Mouse (Mus musculus) MEL (cell line): ENCODE results near the gene Plau. TPM values are rescaled to one million over a fixed set of nuclear protein-coding genes. Genes with fewer than 3 reads are reported as not detected.
A peak's percentile ranks its signal among the peaks of the same experiment; 100 is the strongest.

Experiments used
- DNase-seq: peaks from one replicate; pipeline ENCODE4 v3.0.0; 2011; ENCODE audit warnings: low read depth, low spot score
- H3K27ac ChIP-seq: 2 replicates; pipeline ENCODE4 v1.5.1; 2012; ENCODE audit warnings: low read depth, mild to moderate bottlenecking, control low read depth, low read length, moderate library complexity; ENCODE audit not compliant: control insufficient read depth
- H3K27me3 ChIP-seq, 2 experiments: fragments of 150-350 bp in 1 of 2; sonication (generic) in 1 of 2; 2 replicates each; pipeline ENCODE4 v1.6.1; 2012; ENCODE audit warnings: low read length in 2 of 2, mild to moderate bottlenecking in 2 of 2, improper control_type of control experiment in 1 of 2, moderate library complexity in 1 of 2; ENCODE audit not compliant: insufficient read depth in 2 of 2, control insufficient read depth in 1 of 2
- H3K36me3 ChIP-seq, 2 experiments: 2 replicates each; pipeline ENCODE4 v1.6.1; 2012 to 2014; ENCODE audit warnings: low read length in 2 of 2, improper control_type of control experiment in 1 of 2, inconsistent platforms in 1 of 2, mild to moderate bottlenecking in 1 of 2; ENCODE audit not compliant: insufficient read depth in 2 of 2, control insufficient read depth in 1 of 2
- H3K4me1 ChIP-seq, 2 experiments: fragments of 150-350 bp in 1 of 2; sonication (generic) in 1 of 2; 2 replicates each; pipeline ENCODE4 v1.6.1; 2012; ENCODE audit warnings: low read length in 2 of 2, improper control_type of control experiment in 1 of 2, mild to moderate bottlenecking in 1 of 2; ENCODE audit not compliant: insufficient read depth in 2 of 2, control insufficient read depth in 1 of 2
- H3K4me3 ChIP-seq, 2 experiments: fragments of 150-350 bp in 1 of 2; sonication (generic) in 1 of 2; 2 replicates each; pipeline ENCODE4 v1.5.1; 2012; ENCODE audit warnings: low read depth in 2 of 2, low read length in 2 of 2, mild to moderate bottlenecking in 2 of 2, moderate library complexity in 2 of 2, control low read depth in 1 of 2, improper control_type of control experiment in 1 of 2; ENCODE audit not compliant: control insufficient read depth in 1 of 2, insufficient read depth in 1 of 2
- H3K79me2 ChIP-seq: 2 replicates; pipeline ENCODE4 v1.6.1; 2012; ENCODE audit warnings: mild to moderate bottlenecking, low read length, moderate library complexity; ENCODE audit not compliant: control insufficient read depth, poor library complexity, insufficient read depth
- H3K9ac ChIP-seq: 2 replicates; pipeline ENCODE4 v1.6.1; 2012; ENCODE audit warnings: low read depth, mild to moderate bottlenecking, control low read depth, low read length, moderate library complexity; ENCODE audit not compliant: control insufficient read depth, poor library complexity, severe bottlenecking
- H3K9me3 ChIP-seq: fragments of 150-350 bp; sonication (generic); replicated peaks from 2 replicates; pipeline ENCODE4 v1.6.1; 2012; ENCODE audit warnings: mild to moderate bottlenecking, low read length, improper control_type of control experiment, moderate library complexity; ENCODE audit not compliant: insufficient read depth
- BHLHE40 ChIP-seq: IDR thresholded peaks from 2 replicates; pipeline ENCODE4 v1.6.1; 2012; ENCODE audit warnings: low read depth, mild to moderate bottlenecking, inconsistent platforms, low read length, improper control_type of control experiment, borderline replicate concordance
- CHD1 ChIP-seq: IDR thresholded peaks from 2 replicates; pipeline ENCODE4 v1.6.1; 2012; ENCODE audit warnings: low read depth, mild to moderate bottlenecking, inconsistent platforms, low read length, improper control_type of control experiment
- CTCF ChIP-seq, 3 experiments: IDR thresholded peaks in 2 of 3; conservative IDR thresholded peaks in 1 of 3; 2 replicates each; pipeline ENCODE4 v1.5.1; 2011 to 2012; ENCODE audit warnings: low read length in 3 of 3, low read depth in 2 of 3, mild to moderate bottlenecking in 2 of 3, improper control_type of control experiment in 1 of 3, inconsistent platforms in 1 of 3, mixed read lengths in 1 of 3, moderate library complexity in 1 of 3; ENCODE audit not compliant: control insufficient read depth in 1 of 3, insufficient read depth in 1 of 3, poor library complexity in 1 of 3, severe bottlenecking in 1 of 3
- ELF1 ChIP-seq: IDR thresholded peaks from 2 replicates; pipeline ENCODE4 v1.6.1; 2014; ENCODE audit warnings: low read depth, mild to moderate bottlenecking, inconsistent platforms, low read length, improper control_type of control experiment, moderate library complexity
- GABPA ChIP-seq: IDR thresholded peaks from 2 replicates; pipeline ENCODE4 v1.6.1; 2012; ENCODE audit warnings: low read depth, mild to moderate bottlenecking, inconsistent platforms, low read length, improper control_type of control experiment, moderate library complexity
- JUND ChIP-seq: IDR thresholded peaks from 2 replicates; pipeline ENCODE4 v1.6.1; 2011; ENCODE audit warnings: low read depth, mild to moderate bottlenecking, improper control_type of control experiment, low read length
- MEF2A ChIP-seq: IDR thresholded peaks from 2 replicates; pipeline ENCODE4 v1.6.1; 2014; ENCODE audit warnings: low read depth, mild to moderate bottlenecking, inconsistent platforms, low read length, improper control_type of control experiment; ENCODE audit not compliant: poor library complexity, insufficient replicate concordance, severe bottlenecking; ENCODE audit errors: extremely low read depth
- NELFE ChIP-seq: IDR thresholded peaks from 2 replicates; pipeline ENCODE4 v1.6.1; 2011; ENCODE audit warnings: low read depth, low read length, improper control_type of control experiment
- POLR2A ChIP-seq, 2 experiments: IDR thresholded peaks; 2 replicates each; pipeline ENCODE4 v1.6.1; 2011 to 2012; ENCODE audit warnings: low read length in 2 of 2, mild to moderate bottlenecking in 2 of 2, control low read depth in 1 of 2, improper control_type of control experiment in 1 of 2, low read depth in 1 of 2, moderate library complexity in 1 of 2; ENCODE audit not compliant: control insufficient read depth in 1 of 2, insufficient read depth in 1 of 2, poor library complexity in 1 of 2
- POLR2AphosphoS2 ChIP-seq: IDR thresholded peaks from 2 replicates; pipeline ENCODE4 v1.6.1; 2011; ENCODE audit warnings: low read length, improper control_type of control experiment
- TCF12 ChIP-seq: IDR thresholded peaks from 2 replicates; pipeline ENCODE4 v1.6.1; 2014; ENCODE audit warnings: low read depth, mild to moderate bottlenecking, inconsistent platforms, low read length, improper control_type of control experiment, moderate library complexity
- UBTF ChIP-seq: IDR thresholded peaks from 2 replicates; pipeline ENCODE4 v1.6.1; 2012; ENCODE audit warnings: low read depth, mild to moderate bottlenecking, inconsistent platforms, low read length, improper control_type of control experiment, moderate library complexity, borderline replicate concordance; ENCODE audit not compliant: insufficient read depth
- USF1 ChIP-seq: IDR thresholded peaks from 2 replicates; pipeline ENCODE4 v1.6.1; 2014; ENCODE audit warnings: low read depth, mild to moderate bottlenecking, inconsistent platforms, low read length, improper control_type of control experiment, moderate library complexity
- ZC3H11A ChIP-seq: IDR thresholded peaks from 2 replicates; pipeline ENCODE4 v1.6.1; 2012; ENCODE audit warnings: low read depth, mild to moderate bottlenecking, inconsistent platforms, low read length, improper control_type of control experiment
- ZMIZ1 ChIP-seq: IDR thresholded peaks from 2 replicates; pipeline ENCODE4 v1.6.1; 2012; ENCODE audit warnings: low read depth, mild to moderate bottlenecking, inconsistent platforms, low read length, improper control_type of control experiment, moderate library complexity
- ZNF384 ChIP-seq: IDR thresholded peaks from 2 replicates; pipeline ENCODE4 v1.6.1; 2012; ENCODE audit warnings: low read depth, mild to moderate bottlenecking, inconsistent platforms, low read length, improper control_type of control experiment
- polyA plus RNA-seq, 2 experiments: library from polyadenylated mRNA; stranded (reverse) in 1 of 2; unstranded in 1 of 2; fragments of >175 nt in 1 of 2; fragments of >200 nt in 1 of 2; gene quantifications; 2 replicates each; pipeline versions ENCODE4 v1.2.1 to v1.2.4; 2012; ENCODE audit warnings: low replicate concordance in 2 of 2, low read depth in 1 of 2; ENCODE audit not compliant: insufficient read length in 2 of 2, insufficient read depth in 1 of 2, missing spikeins in 1 of 2
- total RNA-seq: library from RNA; depleted of rRNA; stranded (reverse); fragments of 300-350 nt; gene quantifications from 2 replicates; pipeline ENCODE4 v1.2.3, GENCODE M21; 2012

The Plau gene
- total and polyA plus RNA-seq, 3 experiments = 0.04 TPM; not detected in 2

GRCm38 (mm10) chr14:20791511-20792242 is 44.8 kb upstream of the Plau start:
- no peak for DNase-seq
- Histone ChIP-seq H3K9ac (no peak overlapping the region), H3K4me3 (no peak overlapping the region), H3K9me3 (no peaks in the 10 kb centered on the region), H3K79me2 (peaks cover 9% of the 10 kb centered on the region)
- TF ChIP-seq ZC3H11A (no peak), ZMIZ1 (no peak), ZNF384 (no peak), JUND (no peak), POLR2A (IDR thresholded peaks at IDR 0.05; ENCODE audit: control insufficient read depth in 1 of 2, insufficient read depth in 1 of 2, low read depth in 1 of 2, low read length in 2 of 2, poor library complexity in 1 of 2) (no peak), GABPA (no peak)
- TF ChIP-seq, all 39 proteins: peak for 0
- peaks cover 2 to 14% of the 10 kb centered on the region in 2 experiments for H3K36me3 ChIP-seq
- H3K4me1 ChIP-seq = peaks cover 1 to 10% of the 10 kb centered on the region in 2 experiments; a peak in 2 of 4 replicates
- no peaks in the 10 kb centered on the region for H3K27me3 ChIP-seq
- H3K27ac ChIP-seq = no peak overlapping the region

DNA sequence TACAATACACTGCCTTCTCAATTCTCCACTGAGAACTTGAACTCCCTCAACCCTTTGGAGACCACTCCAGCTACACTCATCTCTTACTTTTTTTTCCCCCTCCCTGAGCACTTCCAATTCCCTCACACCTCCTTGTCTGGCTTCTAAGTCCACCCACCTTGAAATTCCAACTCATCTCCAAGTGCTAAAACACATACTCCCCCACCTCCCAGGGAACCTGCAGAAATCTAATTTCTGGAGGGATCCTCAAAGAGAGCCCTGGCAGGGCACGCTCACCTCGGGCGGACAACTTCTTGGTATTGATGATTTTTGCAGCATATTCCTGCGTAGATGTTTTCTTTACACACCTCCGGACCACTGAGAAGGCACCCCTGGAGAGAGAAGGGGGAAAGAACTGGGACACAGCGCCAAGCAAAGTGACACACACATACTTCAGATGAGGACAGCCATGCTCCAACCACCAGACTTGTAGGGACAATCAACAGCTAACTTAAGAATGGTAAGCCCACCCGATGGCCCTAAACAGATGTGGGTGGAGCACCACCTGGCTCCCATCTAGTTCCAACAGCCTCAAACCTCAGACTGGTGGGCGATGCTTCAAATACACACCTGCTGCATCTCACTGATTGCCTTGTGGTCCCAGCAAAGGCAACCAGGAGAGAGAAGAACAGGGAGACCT is 44.1 kb upstream of the Plau start:
- TF ChIP-seq CHD1 (no peak), CTCF (IDR thresholded peaks at IDR 0.05 in 2 of 3, conservative IDR thresholded peaks at IDR 0.05 in 1 of 3; ENCODE audit: control insufficient read depth in 1 of 3, insufficient read depth in 1 of 3, low read depth in 2 of 3, low read length in 3 of 3, poor library complexity in 1 of 3, severe bottlenecking in 1 of 3) (no peak), TCF12 (no peak), USF1 (no peak), ZNF384 (no peak), NELFE (no peak), UBTF (no peak), MEF2A (no peak), BHLHE40 (no peak), ELF1 (no peak), POLR2AphosphoS2 (no peak)
- H3K27me3 ChIP-seq = no peaks in the 10 kb centered on the region
- H3K27ac ChIP-seq = no peak overlapping the region
- no peak for DNase-seq
- no peak overlapping the region; the same call in 1 of the 2 replicates for H3K9ac ChIP-seq
- H3K4me1 ChIP-seq = peaks cover 1 to 10% of the 10 kb centered on the region in 2 experiments; a peak in 2 of 4 replicates
- H3K9me3 ChIP-seq = no peaks in the 10 kb centered on the region
- H3K4me3 ChIP-seq = peak overlapping the region in 1 of 2 experiments; percentile 82; a peak in 2 of 4 replicates
- peaks cover 2 to 14% of the 10 kb centered on the region in 2 experiments for H3K36me3 ChIP-seq
- peaks cover 9% of the 10 kb centered on the region for H3K79me2 ChIP-seq
